Mouse (Mus musculus): ENCODE data around the gene Fam129c.

Gene Fam129c

GRCm38 (mm10) chr8:71575020-71575419, 22.4 kb upstream of the Fam129c start:
- no peak for DNase-seq

- DNase-seq = no peak
These were observed 19.5 kb upstream of the Fam129c start for GRCm38 (mm10) chr8:71577856-71578387.

GRCm38 (mm10) chr8:71579009-71579408, 18.4 kb upstream of the Fam129c start:
- no peak for DNase-seq

GRCm38 (mm10) chr8:71579476-71579875, 18.0 kb upstream of the Fam129c start:
- no peak for DNase-seq

- no peak for DNase-seq
These were observed 17.2 kb upstream of the Fam129c start for GRCm38 (mm10) chr8:71580201-71580600.

- peak in 1 of 2 experiments; percentile 59 for DNase-seq
These were observed 10.6 kb upstream of the Fam129c start for GRCm38 (mm10) chr8:71586891-71587290.

GRCm38 (mm10) chr8:71588762-71589161, 8.7 kb upstream of the Fam129c start:
- DNase-seq = no peak

GRCm38 (mm10) chr8:71591017-71591416, 6.4 kb upstream of the Fam129c start:
- DNase-seq = no peak

- peak; percentile 94 to 95 for DNase-seq
These were observed 5.7 kb upstream of the Fam129c start, which contains the start of gene Pgls for GRCm38 (mm10) chr8:71591471-71592373. Gene Pgls (plus strand): TSS chr8:71592176.

GRCm38 (mm10) chr8:71592374-71593170, 4.9 kb upstream of the Fam129c start:
- DNase-seq = peak; percentile 80 to 84

- DNase-seq = peak in 1 of 2 experiments; percentile 19
These were observed 3.7 kb upstream of the Fam129c start for GRCm38 (mm10) chr8:71593556-71594323.

GRCm38 (mm10) chr8:71594324-71594722, 3.1 kb upstream of the Fam129c start:
- no peak for DNase-seq

- peak; percentile 78 to 90 for DNase-seq
These were observed 1.6 kb upstream of the Fam129c start for GRCm38 (mm10) chr8:71595862-71596261.

GRCm38 (mm10) chr8:71596384-71596783, 1.1 kb upstream of the Fam129c start:
- no peak for DNase-seq

- DNase-seq = peak in 1 of 2 experiments; percentile 28
These were observed 650 bp upstream of the Fam129c start for GRCm38 (mm10) chr8:71596798-71597197.

- DNase-seq = no peak
These were observed 927 bp downstream of the Fam129c start for GRCm38 (mm10) chr8:71598375-71598774.

GRCm38 (mm10) chr8:71598841-71599240, 1.4 kb downstream of the Fam129c start:
- no peak for DNase-seq

GRCm38 (mm10) chr8:71601939-71602665, 4.7 kb downstream of the Fam129c start:
- no peak for DNase-seq

GRCm38 (mm10) chr8:71602666-71603334, 5.4 kb downstream of the Fam129c start:
- peak; percentile 89 to 95 for DNase-seq

- no peak for DNase-seq
These were observed 6.6 kb downstream of the Fam129c start for GRCm38 (mm10) chr8:71604021-71604420.
